Mouse (Mus musculus): ENCODE results near the gene Lepr. TPM values are rescaled to one million over a fixed set of nuclear protein-coding genes. Genes with fewer than 3 reads are reported as not detected.

Gene Lepr
- 1.4 and 2.0 TPM in 2 replicates for polyA plus RNA-seq (2012; rRNA removed)

DNA sequence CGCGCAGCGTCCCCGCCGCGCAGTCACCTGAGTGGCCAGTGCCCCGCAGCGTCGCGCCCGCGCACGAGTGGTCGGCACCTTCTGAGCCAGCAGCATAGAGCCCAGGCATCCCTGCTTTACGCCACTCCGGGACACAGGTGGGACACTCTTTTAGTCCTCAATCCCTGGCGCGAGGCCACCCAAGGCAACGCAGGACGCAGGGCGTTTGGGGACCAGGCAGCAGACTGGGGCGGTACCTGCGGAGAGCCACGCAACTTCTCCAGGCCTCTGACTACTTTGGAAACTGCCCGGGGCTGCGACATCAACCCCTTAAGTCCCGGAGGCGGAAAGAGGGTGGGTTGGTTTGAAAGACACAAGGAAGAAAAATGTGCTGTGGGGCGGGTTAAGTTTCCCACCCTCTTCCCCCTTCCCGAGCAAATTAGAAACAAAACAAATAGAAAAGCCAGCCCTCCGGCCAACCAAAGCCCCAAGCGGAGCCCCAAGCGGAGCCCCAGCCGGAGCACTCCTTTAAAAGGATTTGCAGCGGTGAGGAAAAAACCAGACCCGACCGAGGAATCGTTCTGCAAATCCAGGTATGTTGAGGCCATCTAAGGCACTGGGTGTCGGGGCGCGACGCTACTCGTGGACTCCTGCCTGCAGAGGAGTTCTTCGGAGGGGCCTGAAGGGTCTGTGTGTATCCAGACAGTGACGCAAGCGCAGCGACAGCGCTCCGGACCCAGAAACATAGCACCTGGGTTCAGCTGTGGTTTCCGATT lies at the start of gene Lepr:
Lepr (plus strand) TSS at position 38 of the 755 bp plus-strand sequence.

DNA sequence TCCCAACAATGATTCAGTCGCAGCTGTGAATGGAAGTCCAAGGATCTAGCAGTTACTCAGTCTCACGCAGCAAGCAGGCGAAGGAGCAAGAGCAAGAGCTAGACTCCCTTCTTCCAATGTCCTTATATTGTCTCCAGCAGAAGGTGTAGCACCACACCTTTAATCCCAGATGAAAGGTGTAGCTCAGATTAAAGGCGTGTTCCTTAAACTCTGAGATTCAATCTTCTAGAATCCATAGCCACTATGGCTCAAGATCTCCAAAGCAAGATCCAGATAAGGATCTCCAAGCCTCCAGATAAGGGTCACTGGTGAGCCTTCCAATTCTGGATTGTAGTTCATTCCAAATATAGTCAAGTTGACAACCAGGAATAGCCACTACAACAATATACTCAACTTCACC lies 126.7 kb downstream of the Lepr start, which contains the start of gene B020004J07Rik:
B020004J07Rik (minus strand) TSS at position 101 of the 400 bp plus-strand sequence.

Other genes with a start within 250 kb of the Lepr start
- gene Dnajc6, start 220.8 kb upstream of the Lepr start, polyA plus RNA-seq (2012; rRNA removed) = 0.44 and 0.59 TPM in 2 replicates
- 52.2 and 63.2 TPM in 2 replicates for gene Leprot, start 69.7 kb upstream of the Lepr start, polyA plus RNA-seq (2012; rRNA removed)
- not detected in 2 replicates for gene B020004J07Rik, start 126.6 kb downstream of the Lepr start, polyA plus RNA-seq (2012; rRNA removed)
- gene C130073F10Rik, start 176.4 kb downstream of the Lepr start, polyA plus RNA-seq (2012; rRNA removed) = not detected in 2 replicates
- not detected in 2 replicates for gene Gm12800, start 191.7 kb downstream of the Lepr start, polyA plus RNA-seq (2012; rRNA removed)
- not detected in 2 replicates for gene Gm12794, start 223.0 kb downstream of the Lepr start, polyA plus RNA-seq (2012; rRNA removed)